Mouse (Mus musculus) megakaryocyte progenitor cell, adult 5-6 weeks (primary cell): ENCODE measurements around the gene Creb3l2. TPM values are rescaled to one million over a fixed set of nuclear protein-coding genes. Genes with fewer than 3 reads are reported as not detected.

Experiments used
- ATAC-seq: replicated peaks from 2 replicates; pipeline ENCODE4 v1.8.0; 2016; ENCODE audit warnings: mild to moderate bottlenecking, moderate TSS enrichment, inconsistent platforms; ENCODE audit not compliant: poor library complexity
- total RNA-seq, 2 experiments: library from RNA; stranded (forward) in 1 of 2; stranded (reverse) in 1 of 2; fragments of 157-497, 149-512 nt in 1 of 2; fragments of 200-1000 nt in 1 of 2; gene quantifications; 2 replicates each; pipeline versions ENCODE4 v1.2.3 to v1.2.4; 2015 to 2017

Gene Creb3l2
- total RNA-seq, 2 experiments from 2014 or later = 2.2 to 11.2 TPM

- no peak for ATAC-seq
Measured at GRCm38 (mm10) chr6:37414576-37414975, 27.4 kb downstream of the Creb3l2 start.

- no peak for ATAC-seq
Measured at GRCm38 (mm10) chr6:37411696-37412095, 30.2 kb downstream of the Creb3l2 start.

GRCm38 (mm10) chr6:37409829-37410228 lies 32.1 kb downstream of the Creb3l2 start:
- peak; percentile 87 for ATAC-seq

- ATAC-seq = no peak
Measured at GRCm38 (mm10) chr6:37407876-37408275, 34.1 kb downstream of the Creb3l2 start.

- peak; percentile 21; the same call in 1 of the 2 replicates for ATAC-seq
Measured at GRCm38 (mm10) chr6:37406903-37407302, 35.0 kb downstream of the Creb3l2 start.

- ATAC-seq = no peak
Measured at GRCm38 (mm10) chr6:37406018-37406417, 35.9 kb downstream of the Creb3l2 start.

GRCm38 (mm10) chr6:37404325-37404724 lies 37.6 kb downstream of the Creb3l2 start:
- no peak for ATAC-seq

- no peak for ATAC-seq
Measured at GRCm38 (mm10) chr6:37401928-37402327, 40.0 kb downstream of the Creb3l2 start.

- ATAC-seq = no peak
Measured at GRCm38 (mm10) chr6:37400866-37401525, 41.0 kb downstream of the Creb3l2 start.

- ATAC-seq = no peak
Measured at GRCm38 (mm10) chr6:37400167-37400566, 41.8 kb downstream of the Creb3l2 start.

- ATAC-seq = no peak
Measured at GRCm38 (mm10) chr6:37398943-37399342, 43.0 kb downstream of the Creb3l2 start.

- ATAC-seq = no peak
Measured at GRCm38 (mm10) chr6:37397973-37398372, 44.0 kb downstream of the Creb3l2 start.

GRCm38 (mm10) chr6:37397254-37397653 lies 44.7 kb downstream of the Creb3l2 start:
- no peak for ATAC-seq

- ATAC-seq = peak; percentile 78
Measured at GRCm38 (mm10) chr6:37396127-37396526, 45.8 kb downstream of the Creb3l2 start.

- no peak for ATAC-seq
Measured at GRCm38 (mm10) chr6:37393263-37393662, 48.7 kb downstream of the Creb3l2 start.

GRCm38 (mm10) chr6:37392262-37392661 lies 49.7 kb downstream of the Creb3l2 start:
- ATAC-seq = no peak

- ATAC-seq = no peak
Measured at GRCm38 (mm10) chr6:37391313-37391712, 50.6 kb downstream of the Creb3l2 start.

- no peak for ATAC-seq
Measured at GRCm38 (mm10) chr6:37388960-37389359, 53.0 kb downstream of the Creb3l2 start.

- ATAC-seq = peak; percentile 50; the same call in 1 of the 2 replicates
Measured at GRCm38 (mm10) chr6:37388501-37388900, 53.4 kb downstream of the Creb3l2 start.

GRCm38 (mm10) chr6:37387281-37387680 lies 54.7 kb downstream of the Creb3l2 start:
- no peak for ATAC-seq

GRCm38 (mm10) chr6:37385602-37386285 lies 56.2 kb downstream of the Creb3l2 start:
- no peak for ATAC-seq

GRCm38 (mm10) chr6:37382761-37383160 lies 59.2 kb downstream of the Creb3l2 start:
- ATAC-seq = no peak
